Mouse (Mus musculus) limb, embryonic 13.5 days (tissue): ENCODE measurements around the gene Cd200r3. TPM values are rescaled to one million over a fixed set of nuclear protein-coding genes. Genes with fewer than 3 reads are reported as not detected.

Source experiments
- ATAC-seq: fragments of 200-750 bp; cut with Nextera tagmentation; 2 replicates; pipeline ENCODE4 v1.8.0; 2017; ENCODE audit warnings: low read depth, moderate number of reproducible peaks, moderate TSS enrichment; ENCODE audit not compliant: low FRiP score
- H3K27ac ChIP-seq: fragments of 300-500 bp; sonication (generic); 2 replicates; pipeline ENCODE4 v1.5.1; 2015; ENCODE audit warnings: inconsistent platforms, mild to moderate bottlenecking, moderate library complexity
- H3K27me3 ChIP-seq: fragments of 300-500 bp; sonication (generic); 2 replicates; pipeline ENCODE4 v1.6.1; 2015; ENCODE audit warnings: mild to moderate bottlenecking, inconsistent platforms
- H3K36me3 ChIP-seq: fragments of 300-500 bp; sonication (generic); 2 replicates; pipeline ENCODE4 v1.6.1; 2015; ENCODE audit warnings: inconsistent platforms, mild to moderate bottlenecking, moderate library complexity
- H3K4me1 ChIP-seq: fragments of 300-500 bp; sonication (generic); 2 replicates; pipeline ENCODE4 v1.6.1; 2015; ENCODE audit warnings: inconsistent platforms
- H3K4me2 ChIP-seq: fragments of 300-500 bp; sonication (generic); replicated peaks from 2 replicates; pipeline ENCODE4 v1.6.1; 2015; ENCODE audit warnings: inconsistent platforms, mild to moderate bottlenecking, moderate library complexity
- H3K4me3 ChIP-seq: fragments of 300-500 bp; sonication (generic); 2 replicates; pipeline ENCODE4 v1.5.1; 2015; ENCODE audit warnings: moderate library complexity, mild to moderate bottlenecking, inconsistent platforms
- H3K9ac ChIP-seq: fragments of 300-500 bp; sonication (generic); 2 replicates; pipeline ENCODE4 v1.6.1; 2015; ENCODE audit warnings: mild to moderate bottlenecking, inconsistent platforms
- H3K9me3 ChIP-seq: fragments of 300-500 bp; sonication (generic); 2 replicates; pipeline ENCODE4 v1.6.1; 2016; ENCODE audit warnings: inconsistent platforms
- WGBS: fragments of 180-500 bp; shearing (Covaris S2); methylation state at CpG from one replicate; pipeline ENCODE4 v1.1.7; 2015; 5-methylcytosine and 5-hydroxymethylcytosine counted together
- polyA plus RNA-seq: library from polyadenylated mRNA; unstranded; fragments of >200 nt; fragmentation: Nextera tagmentation; extraction: Ambion mirVana; gene quantifications from 2 replicates; pipeline ENCODE4 v1.2.1, GENCODE M21; 2015

The Cd200r3 gene
- polyA plus RNA-seq, 1 experiment from 2014 or later, result 0.36 TPM

- H3K27me3 ChIP-seq, result no peaks in the 10 kb centered on the region
- ATAC-seq, result no peak
- H3K4me1 ChIP-seq, result no peaks in the 10 kb centered on the region
- H3K4me3 ChIP-seq, result no peak overlapping the region
- 0 out of 2 replicates have a peak, but pooled peaks cover 3% of the 10 kb centered on the region for H3K9me3 ChIP-seq
- H3K9ac ChIP-seq, result no peak overlapping the region
- 89% methylated on average over 2 of the region's 2 CpGs for WGBS
- H3K36me3 ChIP-seq, result no peaks in the 10 kb centered on the region
- H3K27ac ChIP-seq, result no peak overlapping the region
- H3K4me2 ChIP-seq, result no peak overlapping the region
Measured at GRCm38 (mm10) chr16:45020669-45021309, 77.3 kb downstream of the Cd200r3 start.

- Histone ChIP-seq H3K27ac (no peak overlapping the region), H3K4me1 (no peaks in the 10 kb centered on the region), H3K36me3 (no peaks in the 10 kb centered on the region), H3K9ac (no peak overlapping the region), H3K4me3 (no peak overlapping the region), H3K27me3 (no peaks in the 10 kb centered on the region), H3K4me2 (no peak overlapping the region), H3K9me3 (0 out of 2 replicates have a peak, but pooled peaks cover 3% of the 10 kb centered on the region)
- ATAC-seq, result no peak
Measured at GRCm38 (mm10) chr16:45021443-45021842, 78.0 kb downstream of the Cd200r3 start.

GRCm38 (mm10) chr16:45023904-45024303 is 80.4 kb downstream of the Cd200r3 start:
- no peaks in the 10 kb centered on the region for H3K4me1 ChIP-seq
- H3K9me3 ChIP-seq, result no peaks in the 10 kb centered on the region
- 65% methylated on average over 4 of the region's 4 CpGs for WGBS
- no peak overlapping the region for H3K9ac ChIP-seq
- no peaks in the 10 kb centered on the region for H3K27me3 ChIP-seq
- no peak overlapping the region for H3K4me3 ChIP-seq
- H3K27ac ChIP-seq, result no peak overlapping the region
- ATAC-seq, result no peak
- no peak overlapping the region for H3K4me2 ChIP-seq
- H3K36me3 ChIP-seq, result no peaks in the 10 kb centered on the region

GRCm38 (mm10) chr16:45025321-45025720 is 81.8 kb downstream of the Cd200r3 start:
- Histone ChIP-seq H3K4me3 (no peak overlapping the region), H3K27ac (no peak overlapping the region), H3K4me1 (no peaks in the 10 kb centered on the region), H3K9me3 (no peaks in the 10 kb centered on the region), H3K4me2 (no peak overlapping the region), H3K9ac (no peak overlapping the region), H3K36me3 (no peaks in the 10 kb centered on the region), H3K27me3 (no peaks in the 10 kb centered on the region)
- 66% methylated on average over 6 of the region's 6 CpGs for WGBS
- ATAC-seq, result no peak

GRCm38 (mm10) chr16:45029080-45029479 is 85.6 kb downstream of the Cd200r3 start:
- WGBS, result 94% methylated on average over 5 of the region's 5 CpGs
- H3K9me3 ChIP-seq, result no peaks in the 10 kb centered on the region
- no peaks in the 10 kb centered on the region for H3K27me3 ChIP-seq
- peaks cover 8% of the 10 kb centered on the region for H3K4me1 ChIP-seq
- no peak overlapping the region for H3K4me2 ChIP-seq
- no peak overlapping the region for H3K27ac ChIP-seq
- ATAC-seq, result no peak
- no peak overlapping the region for H3K4me3 ChIP-seq
- H3K9ac ChIP-seq, result no peak overlapping the region
- H3K36me3 ChIP-seq, result no peaks in the 10 kb centered on the region

DNA sequence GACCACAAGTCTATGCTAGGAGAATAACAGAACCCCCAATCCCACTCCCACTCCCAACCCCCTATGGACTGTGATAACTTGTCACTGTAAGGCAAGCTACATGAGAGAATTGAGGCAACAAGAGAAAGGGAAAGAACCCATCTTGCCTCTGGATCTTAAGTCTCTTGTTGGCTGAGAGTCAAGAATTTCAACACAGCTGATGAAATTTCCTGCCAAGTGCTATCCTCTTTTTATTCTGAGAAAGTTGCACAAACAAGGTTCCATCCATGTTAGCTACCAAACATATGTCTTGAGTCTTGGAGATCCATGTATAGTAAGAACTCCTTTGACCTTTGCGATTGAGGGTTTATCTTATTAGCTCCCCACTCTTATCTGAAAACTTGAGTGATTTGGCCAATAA is 86.0 kb downstream of the Cd200r3 start:
- WGBS, result 100% methylated on average over 1 of the region's 1 CpGs
- Histone ChIP-seq H3K4me2 (no peak overlapping the region), H3K27ac (no peak overlapping the region), H3K9ac (no peak overlapping the region), H3K9me3 (no peaks in the 10 kb centered on the region), H3K27me3 (no peaks in the 10 kb centered on the region), H3K36me3 (no peaks in the 10 kb centered on the region), H3K4me1 (peaks cover 8% of the 10 kb centered on the region), H3K4me3 (no peak overlapping the region)
- no peak for ATAC-seq

- no peaks in the 10 kb centered on the region for H3K9me3 ChIP-seq
- peaks cover 8% of the 10 kb centered on the region for H3K4me1 ChIP-seq
- no peak overlapping the region for H3K4me3 ChIP-seq
- H3K36me3 ChIP-seq, result no peaks in the 10 kb centered on the region
- 81% methylated on average over 4 of the region's 4 CpGs for WGBS
- no peak for ATAC-seq
- no peak overlapping the region for H3K9ac ChIP-seq
- no peaks in the 10 kb centered on the region for H3K27me3 ChIP-seq
- H3K4me2 ChIP-seq, result no peak overlapping the region
- H3K27ac ChIP-seq, result no peak overlapping the region
Measured at GRCm38 (mm10) chr16:45030127-45030526, 86.6 kb downstream of the Cd200r3 start.

DNA sequence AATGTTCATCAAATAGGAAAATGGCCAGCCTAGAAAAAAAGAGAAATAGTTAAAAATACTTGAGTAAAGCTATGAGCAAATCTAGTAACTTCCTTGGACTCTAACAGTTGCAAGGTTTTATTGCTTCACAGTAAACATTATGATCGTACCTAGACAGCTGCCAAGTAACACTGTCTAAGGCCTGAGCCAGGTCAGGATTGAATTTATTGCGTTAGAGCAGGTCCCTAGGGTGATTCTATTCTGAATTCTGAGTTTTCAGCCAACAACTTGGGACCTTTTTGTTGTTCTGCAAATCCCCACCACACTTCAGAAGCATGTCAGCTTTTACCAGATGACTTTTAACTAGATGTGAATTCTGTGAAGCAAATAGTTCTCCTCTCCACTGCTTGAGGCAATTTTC is 87.3 kb downstream of the Cd200r3 start:
- no peak overlapping the region for H3K4me3 ChIP-seq
- H3K27me3 ChIP-seq, result no peaks in the 10 kb centered on the region
- ATAC-seq, result peak; percentile 90
- no peak overlapping the region for H3K9ac ChIP-seq
- peaks cover 8% of the 10 kb centered on the region for H3K4me1 ChIP-seq
- H3K27ac ChIP-seq, result peak overlapping the region; percentile 28; the same call in 1 of the 2 replicates
- H3K9me3 ChIP-seq, result no peaks in the 10 kb centered on the region
- H3K4me2 ChIP-seq, result no peak overlapping the region
- 12% methylated on average over 2 of the region's 2 CpGs for WGBS
- H3K36me3 ChIP-seq, result no peaks in the 10 kb centered on the region

Other genes with a start within 250 kb of the Cd200r3 start
- 10.2 and 11.0 TPM in 2 replicates for gene Nepro, start 219.4 kb upstream of the Cd200r3 start, polyA plus RNA-seq
- gene Gtpbp8, start 197.3 kb upstream of the Cd200r3 start, polyA plus RNA-seq, result 28.4 and 28.6 TPM in 2 replicates
- gene Cd200r1, start 177.9 kb upstream of the Cd200r3 start, polyA plus RNA-seq, result 0.83 and 0.84 TPM in 2 replicates
- gene Cd200r4, start 131.9 kb upstream of the Cd200r3 start, polyA plus RNA-seq, result 0.08 and 0.15 TPM in 2 replicates
- not detected in 2 replicates for gene Cd200r2, start 76.6 kb upstream of the Cd200r3 start, polyA plus RNA-seq
- gene Ccdc80, start 149.7 kb downstream of the Cd200r3 start, polyA plus RNA-seq, result 90.6 and 93.0 TPM in 2 replicates
- 15.5 and 15.6 TPM in 2 replicates for gene Slc35a5, start 215.0 kb downstream of the Cd200r3 start, polyA plus RNA-seq
- gene Atg3, start 215.1 kb downstream of the Cd200r3 start, polyA plus RNA-seq, result 33.0 and 34.2 TPM in 2 replicates